Mouse (Mus musculus) olfactory bulb, adult 2 months (tissue): Measurements from ENCODE around the gene Zfp987.
"Not testable (repeated sequence)": the region's sequence is repeated elsewhere in the genome, so short reads cannot be mapped to it uniquely, and the experiment has no call there.

Experiments
- CTCF ChIP-seq: fragments of 200-500 bp; IDR thresholded peaks from 2 replicates; pipeline ENCODE4 v1.5.1; 2012; ENCODE audit warnings: low read depth, mild to moderate bottlenecking, low read length, moderate library complexity; ENCODE audit not compliant: insufficient read depth
- POLR2A ChIP-seq: fragments of 200-500 bp; IDR thresholded peaks from 2 replicates; pipeline ENCODE4 v1.6.1; 2012; ENCODE audit warnings: mild to moderate bottlenecking, low read depth, low read length, moderate library complexity; ENCODE audit not compliant: insufficient read depth

DNA sequence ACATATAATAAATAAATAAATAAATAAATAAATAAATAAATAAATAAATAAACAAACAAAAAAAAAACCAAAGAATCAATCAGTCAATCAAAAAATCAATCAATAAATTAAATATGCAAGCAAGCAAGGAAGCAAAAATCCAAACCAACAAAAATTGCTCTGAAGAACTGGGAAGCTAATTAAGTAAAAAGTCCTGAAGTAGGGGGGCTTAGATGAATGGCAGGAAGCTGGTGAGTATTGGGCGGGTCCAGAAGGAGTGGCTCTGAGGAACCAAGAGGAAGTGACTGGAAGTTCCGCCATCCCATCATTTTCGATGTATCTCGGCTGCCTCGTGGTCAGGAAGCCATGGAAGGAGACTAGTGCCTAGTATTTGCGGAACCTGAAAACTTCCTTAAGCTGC, 59.4 kb downstream of the Zfp987 start, which contains the start of gene Zfp600:
- not testable (repeated sequence) for TF ChIP-seq POLR2A, CTCF
